Mouse (Mus musculus) liver, adult 2 months (tissue): ENCODE measurements at regions not wholly inside any gene's neighbourhood (a gene's known extent, or its start where the extent isn't known, plus 50 kb on each side); places are given as distances from the start of the nearest gene placed in this dataset.

ENCODE experiments used
- CTCF ChIP-seq: fragments of 200-500 bp; IDR thresholded peaks from 2 replicates; pipeline ENCODE4 v1.5.1; 2011; ENCODE audit warnings: low read depth, low read length, control low read depth
- POLR2A ChIP-seq: fragments of 200-500 bp; IDR thresholded peaks from 2 replicates; pipeline ENCODE4 v1.6.1; 2011; ENCODE audit warnings: low read length, control low read depth; ENCODE audit not compliant: insufficient read depth; ENCODE audit errors: extremely low read depth

DNA sequence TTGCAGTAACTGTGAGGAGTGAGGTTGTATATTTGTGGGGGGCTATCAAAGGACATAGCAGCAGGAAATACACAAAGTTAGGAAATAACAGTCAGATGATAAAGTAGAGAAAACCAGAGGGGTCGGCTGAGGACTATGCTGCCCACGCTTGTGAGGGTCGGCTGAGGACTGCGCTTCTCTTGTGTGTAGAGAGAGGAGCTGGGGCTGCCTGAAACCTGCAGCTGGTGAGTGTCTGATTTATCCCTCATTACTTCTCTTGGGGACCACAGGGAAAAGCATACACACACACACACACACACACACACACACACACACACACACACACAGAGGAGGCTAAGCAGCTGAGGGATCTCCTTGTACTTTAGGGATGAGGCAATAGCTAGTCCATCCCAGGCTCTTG is 124.3 kb upstream of the Rbfox1 start:
- TF ChIP-seq CTCF (no peak), POLR2A (no peak)
